Mouse (Mus musculus): ENCODE data around the gene Olfr829.
"Not testable (repeated sequence)": the region's sequence is repeated elsewhere in the genome, so short reads cannot be mapped to it uniquely, and the experiment has no call there.

The Olfr829 gene

GRCm38 (mm10) chr9:18854633-18855032 lies at the start of gene Olfr829:
Olfr829 (plus strand) TSS chr9:18854933.
- no peak for DNase-seq (ENCODE audit: low spot score)

DNA sequence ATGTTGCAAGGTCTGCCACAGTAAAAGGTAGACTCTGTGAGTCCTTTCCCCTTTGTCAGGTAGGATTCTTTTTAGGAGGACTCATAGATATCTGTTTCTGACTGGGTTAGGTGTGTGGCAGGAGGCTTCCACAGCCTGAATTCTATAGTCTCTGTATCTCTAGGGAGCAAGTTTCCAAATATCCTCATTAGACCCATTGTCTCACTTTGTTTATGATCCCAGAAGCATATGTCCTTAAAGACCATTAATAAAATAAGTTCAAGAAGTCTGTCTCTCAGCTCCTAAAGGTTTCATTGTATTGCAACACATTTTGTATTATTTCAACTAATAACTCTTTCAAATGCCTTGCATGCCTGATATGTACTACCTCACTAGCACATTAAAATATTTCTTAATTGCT lies 35.3 kb upstream of the Olfr829 start, which contains the start of gene Olfr828:
TSS of gene Olfr828 (minus strand) at position 101 of the 400 bp plus-strand sequence.
- no peak for DNase-seq (ENCODE audit: low spot score)

- no peak for DNase-seq (ENCODE audit: low spot score)
Measured at GRCm38 (mm10) chr9:18874393-18874792, 19.7 kb downstream of the Olfr829 start, which contains the start of gene Olfr830. Olfr830 (plus strand) TSS chr9:18874693.

- DNase-seq (ENCODE audit: low spot score): not testable (repeated sequence)
Measured at GRCm38 (mm10) chr9:18907699-18908098, 53.0 kb downstream of the Olfr829 start.

Data from yolk sac, embryonic 10.5 days (tissue).